Mouse (Mus musculus) right cerebral cortex, postnatal 10 days (tissue): ENCODE data around the gene Cryba2.

ENCODE experiments used
- DNase-seq, 2 experiments: peaks; one replicate each; pipeline ENCODE4 v3.0.0; 2021; ENCODE audit warnings: low spot score in 2 of 2

Cryba2 gene

GRCm38 (mm10) chr1:74850251-74850650, 42.7 kb downstream of the Cryba2 start:
- peak; percentile 85 to 88 for DNase-seq

- DNase-seq, result no peak
Measured at GRCm38 (mm10) chr1:74848946-74849345, 44.0 kb downstream of the Cryba2 start.

- DNase-seq, result no peak
Measured at GRCm38 (mm10) chr1:74846341-74846740, 46.6 kb downstream of the Cryba2 start.

GRCm38 (mm10) chr1:74843090-74843489, 49.9 kb downstream of the Cryba2 start:
- no peak for DNase-seq
